Mouse (Mus musculus) stomach, embryonic 16.5 days (tissue): ENCODE measurements at regions not wholly inside any gene's neighbourhood (a gene's known extent, or its start where the extent isn't known, plus 50 kb on each side); places are given as distances from the start of the nearest gene placed in this dataset.
A peak's percentile ranks its signal among the peaks of the same experiment; 100 is the strongest.

Source experiments
- ATAC-seq: fragments of 200-750 bp; cut with Nextera tagmentation; 2 replicates; pipeline ENCODE4 v1.8.0; 2017; ENCODE audit warnings: moderate number of reproducible peaks, moderate TSS enrichment; ENCODE audit not compliant: insufficient read depth, low FRiP score
- H3K27ac ChIP-seq: fragments of 300-500 bp; sonication (generic); 2 replicates; pipeline ENCODE4 v1.5.1; 2014; ENCODE audit warnings: low read length
- H3K27me3 ChIP-seq: fragments of 300-500 bp; sonication (generic); 2 replicates; pipeline ENCODE4 v1.6.1; 2014; ENCODE audit warnings: low read length, control low read depth, mixed read lengths; ENCODE audit not compliant: control insufficient read depth, insufficient read depth
- H3K36me3 ChIP-seq: fragments of 300-500 bp; sonication (generic); 2 replicates; pipeline ENCODE4 v1.6.1; 2014; ENCODE audit warnings: low read length; ENCODE audit not compliant: control insufficient read depth, insufficient read depth
- H3K4me1 ChIP-seq: fragments of 300-500 bp; sonication (generic); 2 replicates; pipeline ENCODE4 v1.6.1; 2014; ENCODE audit warnings: low read length, control low read depth, mixed read lengths; ENCODE audit not compliant: control insufficient read depth, insufficient read depth
- H3K4me2 ChIP-seq: fragments of 300-500 bp; sonication (generic); 2 replicates; pipeline ENCODE4 v1.6.1; 2014; ENCODE audit warnings: low read depth, low read length, mixed read lengths
- H3K4me3 ChIP-seq: fragments of 300-500 bp; sonication (generic); replicated peaks from 2 replicates; pipeline ENCODE4 v1.5.1; 2014; ENCODE audit warnings: mild to moderate bottlenecking, low read length
- H3K9ac ChIP-seq: fragments of 300-500 bp; sonication (generic); 2 replicates; pipeline ENCODE4 v1.6.1; 2014; ENCODE audit warnings: low read length
- H3K9me3 ChIP-seq: fragments of 300-500 bp; sonication (generic); replicated peaks from 2 replicates; pipeline ENCODE4 v1.6.1; 2016; ENCODE audit warnings: low read length, control low read depth; ENCODE audit not compliant: control insufficient read depth
- WGBS: fragments of 180-500 bp; shearing (Covaris S2); extraction: QIAGEN DNeasy Blood & Tissue Kit; methylation state at CpG from one replicate; pipeline ENCODE4 v1.1.7; 2014; 5-methylcytosine and 5-hydroxymethylcytosine counted together

- no peak for ATAC-seq
- Histone ChIP-seq H3K9me3 (peaks cover 8% of the 10 kb centered on the region; the same call in 1 of the 2 replicates), H3K27me3 (no peaks in the 10 kb centered on the region), H3K27ac (no peak overlapping the region), H3K4me2 (no peak overlapping the region), H3K4me1 (no peaks in the 10 kb centered on the region), H3K36me3 (no peaks in the 10 kb centered on the region), H3K4me3 (no peak overlapping the region), H3K9ac (no peak overlapping the region)
- 85% methylated on average over 1 of the region's 1 CpGs for WGBS
Measured at GRCm38 (mm10) chr1:69382374-69382773, 274.5 kb upstream of the Erbb4 start.

GRCm38 (mm10) chr1:69379741-69380140, 271.9 kb upstream of the Erbb4 start:
- no peak overlapping the region for H3K4me2 ChIP-seq
- H3K4me1 ChIP-seq = no peaks in the 10 kb centered on the region
- H3K4me3 ChIP-seq = no peak overlapping the region
- H3K36me3 ChIP-seq = no peaks in the 10 kb centered on the region
- no peak overlapping the region for H3K9ac ChIP-seq
- H3K27ac ChIP-seq = no peak overlapping the region
- ATAC-seq = no peak
- WGBS = 85% methylated on average over 7 of the region's 7 CpGs
- no peaks in the 10 kb centered on the region for H3K27me3 ChIP-seq
- H3K9me3 ChIP-seq = peaks cover 12% of the 10 kb centered on the region; the same call in 1 of the 2 replicates

DNA sequence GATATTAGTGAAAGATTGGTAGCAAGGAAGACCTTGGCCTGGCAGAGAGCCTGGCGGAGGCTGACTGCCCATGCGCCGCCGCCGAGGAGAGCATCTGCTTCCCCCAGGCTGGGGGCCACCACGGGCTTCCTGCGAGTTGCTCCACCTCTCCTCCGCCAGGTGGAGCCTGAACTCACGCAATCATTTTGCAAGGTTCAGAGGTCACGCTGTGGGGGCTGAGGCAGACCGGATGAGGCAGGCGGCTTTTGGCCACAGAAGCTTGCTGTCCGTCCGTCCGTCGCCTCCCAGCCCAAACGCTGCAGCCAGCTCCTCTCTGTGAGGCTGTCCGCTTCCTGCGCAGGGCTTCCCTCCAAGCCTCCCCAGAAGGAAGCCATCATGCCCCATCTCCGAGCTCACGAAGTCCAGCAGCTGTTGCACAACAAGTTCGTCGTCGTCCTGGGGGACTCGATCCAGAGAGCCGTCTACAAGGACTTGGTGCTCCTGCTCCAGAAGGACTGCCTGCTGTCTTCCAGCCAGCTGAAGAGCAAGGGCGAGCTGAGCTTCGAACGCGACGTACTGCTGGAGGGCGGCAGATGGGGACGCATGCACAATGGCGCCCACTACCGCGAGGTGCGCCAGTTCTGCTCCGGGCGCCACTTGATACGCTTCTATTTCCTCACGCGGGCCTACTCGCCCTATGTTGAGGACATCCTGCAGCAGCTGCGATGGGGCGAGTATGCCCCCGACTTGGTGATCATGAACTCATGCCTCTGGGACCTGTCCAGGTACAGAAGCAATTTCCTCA, 269.3 kb upstream of the Erbb4 start:
- no peak for ATAC-seq
- no peak overlapping the region for H3K4me2 ChIP-seq
- WGBS = 95% methylated on average over 46 of the region's 46 CpGs
- H3K9me3 ChIP-seq = peaks cover 12% of the 10 kb centered on the region; the same call in 1 of the 2 replicates
- no peaks in the 10 kb centered on the region for H3K36me3 ChIP-seq
- H3K9ac ChIP-seq = no peak overlapping the region
- no peak overlapping the region for H3K4me3 ChIP-seq
- no peak overlapping the region for H3K27ac ChIP-seq
- no peaks in the 10 kb centered on the region for H3K4me1 ChIP-seq
- no peaks in the 10 kb centered on the region for H3K27me3 ChIP-seq

DNA sequence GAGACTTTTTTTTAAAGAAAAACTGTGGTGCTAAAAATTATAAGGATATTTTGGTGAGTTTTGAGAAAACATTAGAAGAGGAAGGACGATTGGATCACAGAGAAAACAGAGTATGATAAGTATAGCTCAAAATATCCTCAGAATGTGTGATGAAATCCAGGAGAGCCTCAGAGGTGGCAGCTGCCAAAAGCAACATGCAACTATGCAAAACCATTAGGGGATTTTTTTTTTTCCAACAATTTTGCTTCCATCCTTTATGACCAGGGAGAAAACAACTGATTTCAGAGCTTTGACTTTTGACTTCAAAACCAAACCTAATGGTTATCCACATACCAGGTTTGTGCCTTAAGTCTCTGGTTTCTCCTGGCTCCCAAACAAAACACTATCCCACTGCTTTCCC, 267.4 kb upstream of the Erbb4 start:
- ATAC-seq = no peak
- Histone ChIP-seq H3K4me1 (no peaks in the 10 kb centered on the region), H3K36me3 (no peaks in the 10 kb centered on the region), H3K9ac (no peak overlapping the region), H3K9me3 (peaks cover 12% of the 10 kb centered on the region; the same call in 1 of the 2 replicates), H3K27ac (no peak overlapping the region), H3K4me2 (no peak overlapping the region), H3K27me3 (no peaks in the 10 kb centered on the region), H3K4me3 (no peak overlapping the region)
- WGBS = 38% methylated on average over 1 of the region's 1 CpGs

- no peaks in the 10 kb centered on the region for H3K27me3 ChIP-seq
- H3K4me1 ChIP-seq = no peaks in the 10 kb centered on the region
- no peak overlapping the region for H3K4me3 ChIP-seq
- ATAC-seq = no peak
- WGBS = 97% methylated on average over 2 of the region's 2 CpGs
- H3K36me3 ChIP-seq = no peaks in the 10 kb centered on the region
- H3K4me2 ChIP-seq = no peak overlapping the region
- no peak overlapping the region for H3K9ac ChIP-seq
- H3K9me3 ChIP-seq = no peaks in the 10 kb centered on the region
- H3K27ac ChIP-seq = no peak overlapping the region
Measured at GRCm38 (mm10) chr1:69370078-69370477, 262.2 kb upstream of the Erbb4 start.

GRCm38 (mm10) chr1:69367531-69367930, 259.7 kb upstream of the Erbb4 start:
- Histone ChIP-seq H3K27ac (no peak overlapping the region), H3K27me3 (no peaks in the 10 kb centered on the region), H3K9ac (no peak overlapping the region), H3K36me3 (no peaks in the 10 kb centered on the region), H3K9me3 (no peaks in the 10 kb centered on the region), H3K4me1 (no peaks in the 10 kb centered on the region), H3K4me3 (no peak overlapping the region), H3K4me2 (no peak overlapping the region)
- 41% methylated on average over 1 of the region's 1 CpGs for WGBS
- peak; percentile 56; the same call in 1 of the 2 replicates for ATAC-seq

- Histone ChIP-seq H3K27ac (no peak overlapping the region), H3K4me1 (no peaks in the 10 kb centered on the region), H3K4me3 (no peak overlapping the region), H3K36me3 (no peaks in the 10 kb centered on the region), H3K27me3 (no peaks in the 10 kb centered on the region), H3K9me3 (no peaks in the 10 kb centered on the region), H3K4me2 (no peak overlapping the region), H3K9ac (no peak overlapping the region)
- no peak for ATAC-seq
Measured at GRCm38 (mm10) chr1:69364069-69364468, 256.2 kb upstream of the Erbb4 start.

DNA sequence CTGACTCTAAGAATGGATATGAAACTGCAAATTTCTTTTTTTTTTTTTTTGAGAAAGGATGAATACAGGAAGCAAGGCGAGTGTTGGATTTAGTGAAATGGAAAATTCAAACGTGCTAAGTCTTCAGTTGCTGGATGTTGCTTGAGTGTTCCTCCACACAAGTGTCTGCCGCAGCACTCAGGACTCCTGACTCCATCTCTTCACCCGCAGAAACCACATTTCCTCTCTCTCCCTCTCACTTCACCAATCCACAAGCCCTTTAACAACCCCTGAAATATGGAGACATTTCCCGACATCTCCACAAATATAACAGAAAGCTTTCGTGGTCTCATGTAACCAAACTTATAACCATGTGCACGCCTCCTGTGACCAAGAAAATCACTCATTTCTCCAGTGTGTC, 249.7 kb upstream of the Erbb4 start:
- Histone ChIP-seq H3K4me2 (no peak overlapping the region), H3K27ac (no peak overlapping the region), H3K9ac (no peak overlapping the region), H3K27me3 (no peaks in the 10 kb centered on the region), H3K36me3 (no peaks in the 10 kb centered on the region), H3K4me3 (no peak overlapping the region), H3K9me3 (no peaks in the 10 kb centered on the region), H3K4me1 (no peaks in the 10 kb centered on the region)
- ATAC-seq = no peak
- WGBS = 78% methylated on average over 7 of the region's 7 CpGs

DNA sequence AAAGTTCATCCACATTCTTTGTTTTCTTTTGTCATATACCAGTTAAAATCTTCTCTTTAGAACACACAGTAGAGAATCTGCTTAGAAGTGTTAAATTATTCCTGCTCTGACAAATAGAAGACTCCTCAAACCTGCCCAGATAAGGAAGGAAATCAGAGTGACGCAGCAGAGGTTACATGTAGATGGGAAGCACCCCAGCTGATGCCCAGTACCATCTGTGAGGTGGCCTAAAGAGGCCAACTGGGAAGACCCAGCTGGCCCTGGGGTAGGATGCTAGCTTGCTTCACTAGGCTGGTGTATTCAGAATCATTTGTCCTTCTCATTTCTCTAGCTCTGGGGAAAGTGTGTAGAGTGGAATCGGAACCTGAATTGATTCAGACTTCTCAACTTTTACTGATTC, 242.6 kb upstream of the Erbb4 start:
- no peaks in the 10 kb centered on the region for H3K9me3 ChIP-seq
- H3K27ac ChIP-seq = no peak overlapping the region
- no peak overlapping the region for H3K9ac ChIP-seq
- no peaks in the 10 kb centered on the region for H3K4me1 ChIP-seq
- no peak overlapping the region for H3K4me2 ChIP-seq
- H3K4me3 ChIP-seq = no peak overlapping the region
- no peaks in the 10 kb centered on the region for H3K27me3 ChIP-seq
- no peaks in the 10 kb centered on the region for H3K36me3 ChIP-seq
- no peak for ATAC-seq
- WGBS = 79% methylated on average over 2 of the region's 2 CpGs
